Mouse (Mus musculus): ENCODE measurements at regions not wholly inside any gene's neighbourhood (a gene's known extent, or its start where the extent isn't known, plus 50 kb on each side); places are given as distances from the start of the nearest gene placed in this dataset.

DNA sequence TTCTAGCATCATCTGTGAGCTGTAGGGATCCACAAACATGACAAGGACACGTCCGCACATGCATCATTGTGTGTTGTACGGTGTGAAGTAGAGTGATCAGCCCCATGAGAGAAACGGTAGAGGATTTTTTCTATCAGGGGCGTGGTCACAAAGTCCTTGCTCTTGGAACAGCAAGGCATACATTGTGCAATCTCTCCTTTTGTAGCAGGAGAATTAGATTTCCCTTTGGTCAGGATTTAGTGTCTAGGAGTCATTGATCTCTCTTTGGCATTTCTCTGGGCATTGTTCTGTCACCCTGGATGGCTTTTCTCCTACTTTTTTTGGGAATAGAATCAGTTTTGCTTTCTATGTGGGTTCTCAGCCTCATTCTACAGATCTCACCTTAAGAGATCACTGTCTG is 511.3 kb downstream of the Irx1 start:
- TF ChIP-seq POLR2A (IDR thresholded peaks at IDR 0.05; ENCODE audit: low read depth, low read length) (no peak), CTCF (IDR thresholded peaks at IDR 0.05; ENCODE audit: extremely low read depth, insufficient read depth, insufficient read length, insufficient replicate concordance) (no peak)

Measured in spleen, adult 2 months (tissue).